Mouse (Mus musculus) E14TG2a.4 (cell line): ENCODE measurements around the gene Ank2.

Experiments
- CTCF ChIP-seq: conservative IDR thresholded peaks from 2 replicates; pipeline ENCODE4 v1.5.1; 2014; ENCODE audit warnings: low read length
- POU5F1 ChIP-seq: IDR thresholded peaks from 2 replicates; pipeline ENCODE4 v1.6.1; 2014; ENCODE audit warnings: low read length, borderline replicate concordance

DNA sequence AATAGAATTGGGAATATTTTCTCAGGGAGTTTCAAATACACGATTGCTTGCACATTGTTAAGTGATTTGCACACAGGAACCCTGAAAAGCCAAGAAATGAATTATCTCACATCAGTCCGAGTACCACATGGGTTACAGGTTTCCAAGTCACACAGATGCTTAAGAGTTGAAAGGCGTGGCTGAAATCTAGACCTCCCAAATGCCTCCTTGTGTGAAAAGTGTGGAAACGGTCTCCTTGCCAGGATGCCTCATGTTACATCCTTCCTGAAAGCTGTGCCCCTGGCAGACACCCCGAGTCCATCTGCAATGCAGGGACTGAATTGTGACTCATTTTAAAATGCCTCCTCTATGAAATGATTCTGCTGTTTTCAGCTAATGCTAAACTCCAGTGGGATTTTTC lies 391.9 kb downstream of the Ank2 start:
- TF ChIP-seq CTCF (no peak), POU5F1 (no peak)
